Mouse (Mus musculus) layer of hippocampus, adult 9-11 months (tissue): ENCODE measurements around the gene Pitpnc1.
A peak's percentile ranks its signal among the peaks of the same experiment; 100 is the strongest.

Experiments
- DNase-seq: peaks from one replicate; pipeline ENCODE4 v3.0.0; 2022

Gene Pitpnc1

DNA sequence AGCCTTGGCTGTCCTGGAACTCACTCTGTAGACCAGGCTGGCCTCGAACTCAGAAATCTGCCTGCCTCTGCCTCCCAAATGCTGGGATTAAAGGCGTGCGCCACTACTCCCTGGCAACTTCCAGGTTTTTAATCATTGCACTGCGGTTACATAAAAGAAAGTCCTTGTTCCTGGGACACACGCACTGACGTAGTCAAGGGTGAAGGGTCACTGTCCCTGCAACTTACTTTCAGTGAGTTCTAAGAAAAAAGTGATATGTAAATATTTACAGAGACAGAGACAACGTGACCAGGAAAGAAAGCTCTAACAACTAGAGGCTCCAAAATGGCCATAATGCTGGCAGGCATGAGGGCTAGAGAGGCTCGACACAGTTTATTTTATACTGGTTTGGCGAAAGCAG, 199.9 kb downstream of the Pitpnc1 start:
- DNase-seq: no peak

- no peak for DNase-seq
Measured at GRCm38 (mm10) chr11:107267522-107267921, 203.0 kb downstream of the Pitpnc1 start.

- DNase-seq: no peak
Measured at GRCm38 (mm10) chr11:107265861-107266260, 204.6 kb downstream of the Pitpnc1 start.

- DNase-seq: no peak
Measured at GRCm38 (mm10) chr11:107264889-107265615, 205.4 kb downstream of the Pitpnc1 start.

DNA sequence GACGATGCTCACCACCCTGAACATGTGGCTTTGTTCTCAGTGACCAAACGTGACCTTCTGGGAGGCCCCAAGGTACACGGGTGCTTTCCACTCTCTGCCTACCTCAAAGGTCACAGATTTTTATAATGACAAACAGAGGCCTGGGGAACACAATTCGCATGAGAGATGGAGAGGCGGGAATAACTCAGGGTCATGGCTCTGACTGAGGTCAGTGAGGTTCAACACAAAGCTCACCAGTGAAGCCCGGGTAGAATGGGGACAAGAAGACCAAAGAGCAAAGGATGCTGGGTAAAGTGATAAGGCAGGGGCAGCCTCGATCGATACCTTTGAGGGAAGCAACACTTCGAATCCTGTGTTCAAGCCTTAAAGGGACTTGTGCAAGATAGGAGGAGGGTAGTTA, 206.7 kb downstream of the Pitpnc1 start:
- DNase-seq: no peak

DNA sequence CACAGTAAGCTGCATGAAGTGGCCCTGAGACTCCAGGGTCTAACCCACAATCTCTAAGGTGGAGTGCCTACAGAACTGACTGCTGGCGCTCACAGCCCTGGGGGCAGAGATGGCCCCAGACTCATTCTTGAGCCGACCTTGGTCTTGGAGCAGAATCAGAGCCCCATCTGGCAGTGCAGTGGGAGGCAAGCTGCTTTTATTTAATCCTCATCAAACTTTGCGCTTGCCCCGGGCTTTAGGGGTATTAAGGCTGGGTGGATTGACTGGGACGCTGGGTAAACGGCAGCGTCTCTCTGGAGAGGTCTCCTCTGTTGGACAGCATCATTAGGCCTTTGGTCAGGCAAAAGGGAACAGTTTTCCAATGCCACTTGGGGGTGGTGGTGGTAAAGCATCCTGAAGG, 211.1 kb downstream of the Pitpnc1 start:
- DNase-seq: no peak

DNA sequence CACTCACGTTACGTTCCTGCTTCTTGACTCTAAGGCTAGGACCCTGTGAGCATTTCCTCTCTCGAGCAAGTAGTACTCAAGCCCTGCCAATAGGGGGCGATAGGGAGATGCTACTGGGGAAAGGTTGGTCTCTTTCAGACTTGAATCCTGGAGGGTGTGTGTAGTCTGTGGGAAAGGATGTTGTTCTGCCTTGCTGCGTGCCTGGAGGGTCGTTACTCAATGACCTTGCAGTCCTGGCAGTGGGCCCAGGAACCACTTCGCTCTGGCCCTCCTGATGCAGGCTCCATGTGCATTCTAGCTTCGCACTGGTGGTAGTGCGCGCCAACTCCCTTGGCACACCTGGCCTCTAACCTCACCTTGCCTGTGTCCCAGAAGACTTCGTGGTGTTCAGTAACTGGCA, 215.3 kb downstream of the Pitpnc1 start:
- DNase-seq: no peak

- no peak for DNase-seq
Measured at GRCm38 (mm10) chr11:107254181-107254580, 216.3 kb downstream of the Pitpnc1 start.

DNA sequence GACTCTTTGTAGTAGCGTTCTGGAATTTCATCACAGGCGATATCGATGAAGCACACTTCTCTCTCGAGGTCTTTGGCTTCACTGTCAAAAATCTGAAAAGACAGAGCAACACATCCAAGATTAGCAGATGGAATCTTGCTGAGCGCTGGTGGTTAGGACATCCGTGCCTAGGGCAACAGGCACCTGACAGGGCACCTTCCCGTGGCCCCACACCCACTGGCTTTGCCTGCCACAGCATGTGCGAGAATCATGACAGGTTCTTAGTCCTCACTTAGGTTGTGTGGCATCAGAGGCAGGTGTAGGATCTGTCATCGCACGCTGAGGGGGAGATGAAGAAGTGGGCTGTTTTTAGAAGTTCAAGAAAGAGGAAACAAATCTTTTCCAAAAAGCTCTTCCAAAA, 218.5 kb downstream of the Pitpnc1 start:
- no peak for DNase-seq

DNA sequence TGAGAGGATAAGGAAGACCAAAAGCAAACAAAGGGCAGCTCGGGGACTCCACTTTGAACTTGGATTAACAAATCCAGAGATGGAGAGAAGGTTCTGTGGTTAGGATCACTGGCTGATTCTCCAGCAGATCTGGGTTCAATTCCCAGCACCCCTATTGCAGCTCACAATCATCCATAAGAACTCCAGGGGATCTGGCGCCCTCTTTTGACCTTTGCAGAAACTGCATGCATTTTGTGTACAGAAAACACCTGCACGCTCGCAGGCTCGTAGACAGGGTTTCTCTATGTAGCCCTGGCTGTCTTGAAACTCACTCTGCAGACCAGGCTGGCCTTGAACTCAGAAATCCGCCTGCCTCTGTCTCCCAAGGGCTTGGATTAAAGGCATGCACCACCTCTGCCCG, 219.0 kb downstream of the Pitpnc1 start:
- DNase-seq: no peak

DNA sequence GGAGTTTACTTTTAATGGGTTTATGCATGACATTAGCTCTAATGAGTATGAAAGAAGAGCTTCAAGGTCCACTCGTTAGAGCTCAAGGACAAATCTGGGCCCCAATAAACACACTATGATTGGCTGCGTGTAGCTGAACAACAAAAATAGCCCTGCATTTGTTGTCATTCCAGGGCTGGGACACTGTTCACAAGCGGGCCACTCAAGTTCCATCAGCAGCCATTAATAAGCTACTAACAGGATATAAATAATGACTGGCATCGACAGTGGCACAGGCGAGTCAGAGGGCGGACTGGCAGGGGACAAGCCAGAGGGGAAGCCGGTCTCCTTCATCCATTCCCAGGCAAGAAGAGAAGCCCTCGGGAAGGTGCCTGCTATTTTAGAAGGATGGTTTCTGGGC, 219.6 kb downstream of the Pitpnc1 start:
- DNase-seq: no peak

GRCm38 (mm10) chr11:107248753-107249152, 221.7 kb downstream of the Pitpnc1 start:
- DNase-seq: no peak

GRCm38 (mm10) chr11:107245657-107246056, 224.8 kb downstream of the Pitpnc1 start:
- no peak for DNase-seq

DNA sequence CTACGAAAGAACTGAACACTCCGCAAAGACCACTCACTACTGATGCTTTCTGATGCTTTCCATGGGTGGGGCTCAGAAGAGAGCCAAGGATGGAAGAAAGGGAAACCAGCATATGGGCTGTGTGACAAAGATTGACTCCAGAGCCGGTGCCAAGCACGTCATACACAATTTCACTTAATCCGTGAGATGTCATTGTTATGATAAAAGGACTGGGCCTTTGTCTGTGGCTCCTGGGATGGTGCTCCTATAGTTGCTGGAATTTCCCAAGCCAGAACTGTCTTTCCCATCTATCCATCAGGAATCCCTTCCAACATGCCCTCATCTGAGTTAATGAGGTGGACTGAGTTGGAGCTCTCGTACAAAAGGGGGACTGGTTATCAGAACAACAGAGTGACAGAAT, 227.4 kb downstream of the Pitpnc1 start:
- no peak for DNase-seq

GRCm38 (mm10) chr11:107241678-107242077, 228.8 kb downstream of the Pitpnc1 start:
- DNase-seq: no peak

DNA sequence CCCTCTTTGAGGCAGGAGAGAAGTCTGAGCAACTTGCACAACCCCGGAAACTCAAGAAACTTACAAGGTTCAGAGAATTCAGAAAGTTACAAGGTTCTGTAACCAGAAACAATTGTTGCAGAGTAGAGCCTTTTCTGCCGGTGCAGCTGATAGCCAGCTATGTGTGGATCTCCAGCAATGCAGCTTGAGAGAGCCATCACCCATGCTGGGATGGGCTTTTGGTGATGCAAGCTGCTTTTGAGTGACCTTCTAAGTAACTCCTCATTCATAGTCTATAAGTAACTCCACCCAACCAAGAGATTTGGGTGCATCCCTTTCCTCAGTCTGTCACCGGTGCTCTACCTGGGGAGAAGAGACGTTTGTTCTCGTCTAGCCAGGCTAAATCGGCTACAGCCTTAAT, 232.0 kb downstream of the Pitpnc1 start:
- DNase-seq: no peak

DNA sequence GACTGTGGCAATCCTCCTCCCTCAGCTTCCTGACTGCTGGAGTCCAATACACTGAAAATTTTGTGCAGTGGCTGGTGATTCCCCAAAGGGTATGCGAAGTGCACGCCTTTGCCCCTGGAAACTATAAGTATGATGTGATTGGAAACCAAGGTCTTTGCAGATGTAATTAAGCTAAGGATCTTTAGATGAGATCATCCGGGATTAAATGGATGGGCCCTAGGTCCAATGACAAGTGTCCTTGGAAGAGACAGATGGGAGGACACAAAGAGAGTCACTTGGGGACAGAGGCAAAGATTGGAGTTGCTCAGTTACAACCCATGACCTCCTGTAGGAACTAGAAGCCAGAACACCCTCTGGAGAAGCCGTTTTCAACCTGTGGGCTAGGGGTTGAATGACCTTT, 233.0 kb downstream of the Pitpnc1 start:
- DNase-seq: no peak

GRCm38 (mm10) chr11:107233252-107233890, 237.1 kb downstream of the Pitpnc1 start:
- DNase-seq: no peak

DNA sequence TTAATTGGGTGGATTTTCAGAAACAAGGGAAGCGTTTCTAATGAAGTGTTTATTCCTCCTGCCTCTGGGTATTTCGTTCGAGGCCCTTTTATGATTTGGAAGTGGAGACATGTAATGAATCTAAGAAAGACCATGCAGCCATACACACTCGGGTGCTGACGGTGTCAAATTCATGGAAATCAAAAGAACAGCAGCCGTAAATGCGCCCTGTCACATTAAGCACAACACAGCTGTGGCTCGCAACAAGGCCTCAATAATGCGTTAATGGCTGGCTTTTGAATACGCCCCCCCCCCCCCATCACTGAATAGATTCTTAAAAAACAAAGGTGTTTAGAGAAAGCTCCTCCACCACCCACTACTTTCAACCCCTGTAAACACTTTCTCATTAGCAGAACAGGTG, 240.4 kb downstream of the Pitpnc1 start:
- no peak for DNase-seq

GRCm38 (mm10) chr11:107226431-107226830, 244.1 kb downstream of the Pitpnc1 start:
- DNase-seq: no peak

GRCm38 (mm10) chr11:107226013-107226412, 244.5 kb downstream of the Pitpnc1 start:
- peak; percentile 59 for DNase-seq

- DNase-seq: no peak
Measured at GRCm38 (mm10) chr11:107225301-107225700, 245.2 kb downstream of the Pitpnc1 start.

GRCm38 (mm10) chr11:107223667-107224214, 246.8 kb downstream of the Pitpnc1 start:
- no peak for DNase-seq

- no peak for DNase-seq
Measured at GRCm38 (mm10) chr11:107223169-107223561, 247.3 kb downstream of the Pitpnc1 start.
